Mouse (Mus musculus): ENCODE data around the gene Anapc5. TPM values are rescaled to one million over a fixed set of nuclear protein-coding genes. Genes with fewer than 3 reads are reported as not detected.

Anapc5 gene
- total RNA-seq, 2 experiments from 2014 or later: 163 to 171 TPM

DNA sequence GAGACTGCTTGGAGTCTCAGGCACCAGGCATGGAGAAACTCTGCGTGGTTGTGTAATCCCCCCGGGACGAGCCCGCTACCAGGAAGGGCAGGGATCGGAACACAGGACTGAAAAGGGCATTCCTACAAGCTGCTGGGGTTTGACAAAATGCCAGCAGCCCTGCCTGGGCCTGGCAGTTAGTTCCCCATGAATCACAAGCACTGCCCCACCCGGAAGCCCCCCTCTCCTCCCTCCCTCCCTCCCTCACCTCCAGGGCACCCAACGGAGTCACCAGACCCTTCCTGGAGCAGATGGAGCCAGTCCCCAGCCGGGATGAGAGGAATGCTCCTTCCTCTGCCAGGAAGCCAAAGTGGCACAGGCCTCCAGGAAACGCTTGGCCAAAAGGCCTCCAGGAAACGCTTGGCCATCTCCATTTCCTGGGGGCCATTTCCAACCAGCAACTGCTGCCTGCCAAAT is 50.3 kb downstream of the Anapc5 start:
- peak; percentile 77 to 84 for DNase-seq
- intact Hi-C loops (cut with DNase I): no loop called here

DNA sequence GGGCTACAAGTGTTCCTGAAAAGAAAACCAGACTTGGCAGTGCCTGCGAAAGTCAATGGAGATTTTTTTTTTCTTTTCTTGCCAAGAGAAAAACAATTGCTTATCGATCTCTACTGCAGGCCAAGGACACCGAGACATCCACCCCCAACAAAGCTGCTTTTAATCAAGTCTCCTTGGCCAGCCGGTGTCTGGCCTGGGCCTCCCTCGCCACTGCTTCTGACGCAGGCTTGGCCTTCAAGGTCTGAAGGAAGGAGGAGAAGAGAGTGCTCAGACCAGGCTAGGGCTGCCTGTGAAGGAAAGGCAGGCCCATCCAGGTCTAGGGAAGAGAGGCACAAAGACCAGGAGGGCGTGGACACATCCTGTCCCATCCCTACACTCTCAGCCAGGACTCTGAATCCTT is 50.8 kb downstream of the Anapc5 start:
- DNase-seq: peak; percentile 53 to 68
- intact Hi-C loops (cut with DNase I): no loop called here

DNA sequence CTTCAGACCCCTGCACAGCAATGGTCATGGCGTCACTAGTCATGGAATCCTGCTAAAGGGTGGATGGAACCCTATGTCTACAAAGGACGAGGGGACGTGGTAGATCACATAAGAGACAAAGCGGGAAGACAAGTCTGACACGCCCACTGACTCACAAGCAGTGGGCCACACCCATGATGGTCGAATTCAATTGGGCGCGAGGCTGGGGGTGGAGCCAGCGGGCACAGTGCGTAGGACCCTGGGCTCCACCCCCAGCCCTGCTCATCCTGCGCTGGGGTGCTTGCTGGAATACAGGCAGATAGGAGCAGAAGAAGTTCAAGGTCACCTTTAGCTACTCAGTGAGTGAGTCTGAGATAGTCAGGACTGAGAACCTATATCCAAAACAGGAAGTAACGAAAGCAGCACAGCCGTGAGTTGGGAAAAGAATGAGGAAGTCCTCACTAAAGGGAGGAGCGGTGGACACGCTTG is 52.0 kb downstream of the Anapc5 start:
- intact Hi-C loops (cut with DNase I): no loop called here
- DNase-seq: no peak

DNA sequence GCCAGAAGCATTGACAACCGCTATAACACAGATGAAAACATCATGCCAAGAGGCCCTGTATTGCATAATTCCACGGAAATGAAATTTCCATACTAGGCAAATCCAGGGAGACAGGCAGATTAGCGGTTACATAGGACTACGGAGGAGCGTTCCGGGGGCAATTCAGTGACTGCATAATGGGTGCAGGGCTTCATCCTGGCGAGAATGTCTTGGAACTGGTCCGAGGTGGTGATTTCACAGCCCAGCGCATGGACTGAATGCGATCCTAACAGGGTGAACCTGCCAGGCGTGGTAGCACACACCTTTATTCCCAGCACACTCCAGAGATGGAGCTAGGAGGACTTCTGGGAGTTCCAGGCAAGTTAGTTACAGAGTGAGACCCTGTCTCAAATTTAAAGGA is 53.9 kb downstream of the Anapc5 start:
- intact Hi-C loops (cut with DNase I): no loop called here
- DNase-seq: no peak

DNA sequence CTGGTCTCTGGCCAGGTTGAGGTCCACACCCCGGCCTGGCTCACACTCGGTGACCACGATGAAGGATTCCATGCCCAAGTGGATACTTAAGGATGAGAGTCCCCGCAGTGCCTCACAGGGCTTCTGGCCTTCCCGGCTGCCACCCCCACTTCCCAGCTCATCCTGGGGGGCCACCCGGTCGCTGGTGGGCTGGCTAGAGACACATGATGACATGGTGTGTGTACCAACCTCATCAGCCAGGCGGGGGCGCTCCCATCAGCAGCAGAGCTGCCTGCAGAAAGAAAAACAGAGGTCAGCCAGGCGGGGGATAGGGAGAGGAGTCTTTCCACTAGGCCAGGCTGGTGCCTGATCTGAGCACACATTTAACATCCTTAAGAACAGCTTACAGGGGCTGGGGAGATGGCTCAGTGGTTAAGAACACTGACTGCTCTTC is 57.1 kb downstream of the Anapc5 start:
- DNase-seq: peak in 1 of 2 experiments; percentile 55
- intact Hi-C loops (cut with DNase I): no loop called here

DNA sequence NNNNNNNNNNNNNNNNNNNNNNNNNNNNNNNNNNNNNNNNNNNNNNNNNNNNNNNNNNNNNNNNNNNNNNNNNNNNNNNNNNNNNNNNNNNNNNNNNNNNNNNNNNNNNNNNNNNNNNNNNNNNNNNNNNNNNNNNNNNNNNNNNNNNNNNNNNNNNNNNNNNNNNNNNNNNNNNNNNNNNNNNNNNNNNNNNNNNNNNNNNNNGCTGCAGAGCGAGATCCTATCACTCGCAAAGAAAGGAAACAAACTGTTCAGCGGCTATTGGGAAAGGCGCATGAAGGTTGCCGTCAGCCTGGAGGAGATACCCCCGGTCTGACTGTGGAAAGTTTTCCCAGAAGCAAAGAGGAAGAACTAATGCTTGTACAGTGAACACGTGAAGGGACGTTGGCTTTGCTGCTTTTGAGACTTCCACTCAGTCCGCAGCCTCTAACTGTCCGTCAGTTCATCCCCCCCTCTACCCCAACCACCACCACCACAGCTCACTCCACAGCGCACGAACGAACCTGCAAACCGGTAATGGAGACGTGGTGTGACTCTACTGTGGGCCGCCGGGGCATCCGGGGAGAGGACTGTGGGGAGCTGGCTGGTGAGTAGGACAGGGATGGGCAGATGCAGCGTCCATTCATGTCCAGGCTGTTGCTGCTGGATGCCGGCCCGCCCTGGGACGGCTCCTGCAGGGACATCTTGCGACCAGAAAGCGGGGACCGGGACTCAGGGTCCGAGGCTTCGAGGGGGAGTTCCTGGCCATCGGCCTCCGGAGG is 57.7 kb downstream of the Anapc5 start:
- no peak for DNase-seq

DNA sequence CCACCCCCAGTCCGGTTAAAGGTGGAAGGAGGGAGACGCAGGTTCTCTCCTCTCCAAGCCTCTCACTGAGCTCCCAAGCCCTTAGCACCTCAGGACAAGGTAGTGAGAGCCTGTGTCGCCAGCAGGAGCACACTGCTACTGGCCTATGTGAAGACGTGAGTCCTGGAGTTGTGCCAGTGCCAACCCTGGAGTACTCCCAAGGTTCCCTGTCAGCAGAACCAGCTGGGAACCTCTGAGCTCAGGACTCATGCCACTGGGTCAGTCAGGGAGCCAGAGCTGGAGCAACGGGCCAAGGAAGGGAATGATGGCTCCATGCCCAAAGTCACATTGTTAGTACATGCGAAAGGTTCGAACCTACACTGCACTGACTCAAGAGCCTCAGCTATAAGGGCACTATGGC is 64.5 kb downstream of the Anapc5 start:
- peak; percentile 59 to 65 for DNase-seq
- intact Hi-C loops (cut with DNase I): no loop called here

More for the DNA sequence above, 57.7 kb downstream of the Anapc5 start:
- intact Hi-C loops (cut with DNase I): no loop called here

DNA sequence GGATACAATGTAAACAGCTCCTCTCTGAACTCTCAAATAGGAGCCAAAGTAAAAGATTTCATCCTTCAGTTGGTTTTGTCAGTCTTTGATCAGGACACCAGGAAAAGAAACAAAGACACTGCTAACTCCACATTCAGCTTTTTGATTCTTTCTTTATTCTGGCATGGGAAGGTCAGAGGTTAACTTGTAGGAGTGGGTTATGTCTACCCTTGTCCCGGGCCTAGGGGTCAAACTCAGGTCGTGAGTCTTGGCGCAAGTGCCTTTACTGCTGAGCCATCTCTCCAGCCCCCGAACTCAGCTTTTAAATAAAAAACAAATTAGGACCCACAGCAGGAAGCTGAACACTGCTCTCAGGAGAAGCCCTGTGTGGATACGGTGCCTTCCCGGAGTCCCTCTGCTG is 65.0 kb downstream of the Anapc5 start:
- DNase-seq: no peak
- intact Hi-C loops (cut with DNase I): no loop called here

DNA sequence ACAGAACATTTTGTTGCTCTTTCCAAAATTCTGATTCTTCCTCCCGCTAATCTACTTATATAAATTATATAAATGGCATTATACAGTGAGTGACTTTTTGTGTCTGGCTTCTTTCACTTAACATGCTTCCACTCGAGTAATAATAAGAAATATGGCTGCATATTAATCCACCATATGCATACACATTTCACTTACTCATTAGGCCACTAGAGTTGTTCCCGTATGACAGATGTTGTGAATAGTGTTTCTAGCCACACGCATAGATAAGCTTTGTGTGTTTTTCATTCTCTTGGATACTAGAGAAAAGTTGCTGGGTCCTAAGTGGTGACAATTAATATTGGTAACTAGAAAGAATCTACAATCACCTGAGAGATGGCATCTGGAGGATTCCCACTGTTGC is 65.5 kb downstream of the Anapc5 start:
- no peak for DNase-seq
- intact Hi-C loops (cut with DNase I): no loop called here

DNA sequence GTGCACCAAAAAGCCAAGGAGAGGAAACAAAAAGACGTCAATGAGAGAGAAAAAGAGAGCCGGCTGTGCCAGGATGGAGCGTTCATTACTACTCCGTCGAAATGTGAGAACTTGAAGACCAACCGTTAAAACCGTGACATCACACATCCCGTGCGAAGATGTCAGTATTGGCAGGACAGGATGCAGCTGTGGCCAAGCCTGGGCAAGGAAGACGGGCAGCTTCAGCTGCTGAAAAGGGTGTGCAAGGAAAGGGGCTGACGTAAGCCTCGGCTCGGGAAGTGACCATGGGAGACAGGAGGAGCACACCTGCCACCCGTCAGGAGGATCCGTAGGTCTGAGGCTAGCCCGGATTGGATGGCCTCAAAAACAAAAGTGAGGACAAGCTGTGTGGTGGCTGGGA is 66.7 kb downstream of the Anapc5 start:
- no peak for DNase-seq
- intact Hi-C loops (cut with DNase I): no loop called here

DNA sequence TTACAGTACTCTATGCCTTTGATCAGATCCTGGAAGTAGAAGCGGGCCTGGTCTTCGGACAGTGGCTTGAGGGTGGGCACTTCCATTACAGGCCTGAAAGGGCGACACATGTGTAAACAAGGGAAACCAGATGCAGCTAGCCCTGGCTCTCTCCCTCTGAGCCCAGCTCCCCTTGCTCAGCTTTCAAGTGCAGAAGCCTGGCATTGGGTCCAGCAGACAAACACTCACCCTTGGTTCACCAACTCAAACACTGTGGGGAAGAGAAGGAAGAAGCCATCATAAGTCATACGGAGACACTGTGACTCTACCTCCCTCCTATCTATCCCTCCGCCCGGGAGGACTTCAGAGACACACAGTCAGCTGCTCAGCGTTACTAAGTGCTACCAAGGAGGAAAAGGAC is 73.2 kb downstream of the Anapc5 start:
- intact Hi-C loops (cut with DNase I): no loop called here
- DNase-seq: no peak

DNA sequence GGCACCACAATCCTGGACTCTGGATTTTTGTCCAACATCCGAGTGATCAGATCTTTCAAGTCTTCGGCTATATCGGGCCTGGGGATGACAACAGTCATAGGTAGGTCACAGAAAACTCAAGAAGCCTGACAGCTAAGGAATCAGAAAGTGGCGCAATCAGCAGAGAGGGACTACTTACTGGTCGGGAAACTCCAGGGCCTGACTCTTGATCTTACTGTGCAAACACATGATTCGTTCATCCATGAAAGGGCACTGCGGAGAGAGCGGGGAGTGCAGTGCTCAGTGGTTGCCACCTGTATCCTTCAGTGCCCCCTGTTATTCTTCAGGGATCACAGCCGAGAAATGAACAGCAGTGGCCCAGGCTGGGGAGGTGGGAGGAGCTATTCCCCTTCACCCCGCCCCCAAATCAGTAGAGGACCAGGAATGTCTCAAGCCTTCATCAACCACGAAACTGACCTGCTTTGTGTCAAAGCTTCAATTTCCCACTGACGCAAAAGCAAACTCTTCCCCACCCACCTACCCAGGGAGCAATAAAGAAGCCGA is 77.2 kb downstream of the Anapc5 start:
- intact Hi-C loops (cut with DNase I): no loop called here
- DNase-seq: no peak

Other genes starting within 250 kb of the Anapc5 start
- gene Ift81, start 206.8 kb downstream of the Anapc5 start, total RNA-seq (2021): 10 to 100 TPM; 66.7 to 71.1 TPM
- 1 to 10 TPM; 4.4 TPM for gene P2rx7, start 177.4 kb downstream of the Anapc5 start, total RNA-seq (2021)
- gene P2rx4, start 113.8 kb downstream of the Anapc5 start, total RNA-seq (2021): 10 to 100 TPM; 18.9 to 20.5 TPM
- gene Camkk2, start 41.9 kb downstream of the Anapc5 start, total RNA-seq (2021): 10 to 100 TPM in 1 of 2 experiments, 1 to 10 TPM in 1; 9.2 to 11.2 TPM
- gene Rnf34, start 28.7 kb upstream of the Anapc5 start, total RNA-seq (2021): 10 to 100 TPM; 25.6 to 30.1 TPM
- gene Kdm2b, start 168.5 kb upstream of the Anapc5 start, total RNA-seq (2021): 10 to 100 TPM; 16.6 to 19.0 TPM
- 10 to 100 TPM; 16.7 to 19.3 TPM for gene Orai1, start 193.7 kb upstream of the Anapc5 start, total RNA-seq (2021)
- not detected for gene Morn3, start 225.7 kb upstream of the Anapc5 start, total RNA-seq (2021)
- 10 to 100 TPM in 1 of 2 experiments, 1 to 10 TPM in 1; 7.3 to 10.7 TPM for gene Tmem120b, start 247.1 kb upstream of the Anapc5 start, total RNA-seq (2021)

All from heart, postnatal 36 days (tissue).